ENCODE assay signal across 18 mouse cellular contexts in the genomic region with DNA sequence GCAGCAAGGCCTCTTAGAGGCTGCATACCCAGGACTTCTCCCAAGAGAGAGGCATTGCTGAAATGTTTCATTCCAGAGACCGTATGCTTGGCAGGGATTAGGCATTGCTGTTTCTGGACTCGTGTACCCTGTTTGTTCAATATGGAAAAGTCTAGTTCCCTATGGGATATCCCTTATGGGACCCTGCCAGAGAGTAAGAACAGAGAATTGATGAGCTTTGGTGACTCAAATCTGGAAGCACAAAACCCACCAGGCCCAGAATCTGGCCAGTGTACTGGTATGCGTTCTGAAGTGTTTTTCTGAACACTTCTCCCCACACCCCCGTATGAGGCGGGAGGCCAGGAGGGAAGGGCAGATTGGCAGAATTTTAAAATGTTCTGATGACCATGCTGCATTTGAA.
DNase-seq lines count a peak whose midpoint lies in the region; ATAC-seq and TF ChIP-seq lines count a peak whose summit lies in the region.
"Had no signal": no experiment of that assay in that cellular context is flagged by ENCODE, and none has a peak within 500 bp of the region (broad histone marks: within the 10 kb centered on the region; RNA-seq: fewer than 3 reads in every experiment).

No protein-coding gene starts in this region.

- H3K4me2 ChIP-seq in embryonic facial prominence, embryonic 14.5 days (ENCODE audit: low read depth, low read length), result no peak overlapping the region
- no peak overlapping the region for H3K4me2 ChIP-seq in stomach, embryonic 14.5 days (replicated peaks; ENCODE audit: low read depth, low read length)
- H3K4me2 ChIP-seq in stomach, postnatal 0 days (replicated peaks; ENCODE audit: low read depth), result no peak overlapping the region
- H3K4me2 ChIP-seq in lung, postnatal 0 days (replicated peaks; ENCODE audit: low read depth, low read length), result no peak overlapping the region
- H3K4me2 ChIP-seq: embryonic facial prominence, embryonic 13.5 days; hindbrain, embryonic 14.5 days; limb, embryonic 12.5 days had no signal

- no peak overlapping the region for H3K27ac ChIP-seq in embryonic facial prominence, embryonic 14.5 days (replicated peaks; ENCODE audit: low read depth, low read length)
- H3K27ac ChIP-seq in embryonic facial prominence, embryonic 10.5 days (replicated peaks), result no peak overlapping the region
- H3K27ac ChIP-seq in stomach, embryonic 14.5 days (ENCODE audit: low read length), result 0 out of 2 replicates have a peak overlapping the region, but pooled peaks have one; percentile 4
- H3K27ac ChIP-seq in stomach, postnatal 0 days (replicated peaks), result no peak overlapping the region; the same call in 1 of the 2 replicates
- H3K27ac ChIP-seq in lung, postnatal 0 days (ENCODE audit: low read length), result peak overlapping the region; percentile 48
- no peak overlapping the region for H3K27ac ChIP-seq in hindbrain, embryonic 10.5 days
- H3K27ac ChIP-seq: embryonic facial prominence, embryonic 13.5 days; hindbrain, embryonic 14.5 days; limb, embryonic 12.5 days; midbrain, embryonic 10.5 days had no signal

- no peak overlapping the region for H3K4me3 ChIP-seq in embryonic facial prominence, embryonic 14.5 days (ENCODE audit: low read depth, low read length)
- H3K4me3 ChIP-seq in embryonic facial prominence, embryonic 10.5 days, result no peak overlapping the region
- no peak overlapping the region for H3K4me3 ChIP-seq in stomach, embryonic 14.5 days (ENCODE audit: low read depth, low read length)
- no peak overlapping the region for H3K4me3 ChIP-seq in stomach, postnatal 0 days (ENCODE audit: low read depth, low read length)
- H3K4me3 ChIP-seq in lung, postnatal 0 days (ENCODE audit: low read depth, low read length), result no peak overlapping the region
- no peak overlapping the region for H3K4me3 ChIP-seq in hindbrain, embryonic 10.5 days
- H3K4me3 ChIP-seq: embryonic facial prominence, embryonic 13.5 days; limb, embryonic 12.5 days; midbrain, embryonic 10.5 days had no signal

- no peak for TF ChIP-seq CTCF in stomach, postnatal 0 days (IDR thresholded peaks at IDR 0.05; ENCODE audit: low read depth)
- TF ChIP-seq CTCF in lung, postnatal 0 days (IDR thresholded peaks at IDR 0.05), result no peak

- ATAC-seq in embryonic facial prominence, embryonic 14.5 days (ENCODE audit: low read depth), result no peak
- ATAC-seq in stomach, embryonic 14.5 days (ENCODE audit: insufficient number of reproducible peaks, insufficient read depth, low FRiP score, low read depth), result no peak
- ATAC-seq in stomach, postnatal 0 days (ENCODE audit: low FRiP score, low TSS enrichment), result no peak
- ATAC-seq in lung, postnatal 0 days, result peak; percentile 53
- ATAC-seq: forebrain, embryonic 16.5 days had no signal

- peaks cover 12% of the 10 kb centered on the region; the same call in 1 of the 2 replicates for H3K36me3 ChIP-seq in embryonic facial prominence, embryonic 14.5 days (ENCODE audit: control insufficient read depth, insufficient read depth, low read length)
- peaks cover 43% of the 10 kb centered on the region for H3K36me3 ChIP-seq in embryonic facial prominence, embryonic 10.5 days (replicated peaks)
- H3K36me3 ChIP-seq in stomach, embryonic 14.5 days (ENCODE audit: control insufficient read depth, insufficient read depth, low read length), result peaks cover 12% of the 10 kb centered on the region
- peaks cover 6% of the 10 kb centered on the region; the same call in 1 of the 2 replicates for H3K36me3 ChIP-seq in stomach, postnatal 0 days (ENCODE audit: control insufficient read depth, insufficient read depth, low read length)
- H3K36me3 ChIP-seq in lung, postnatal 0 days (ENCODE audit: insufficient read depth, low read length), result no peaks in the 10 kb centered on the region
- peaks cover 48% of the 10 kb centered on the region for H3K36me3 ChIP-seq in hindbrain, embryonic 10.5 days

- DNase-seq in embryonic facial prominence, embryonic 14.5 days (ENCODE audit: low spot score), result peak; percentile 71
- DNase-seq in embryonic facial prominence, embryonic 10.5 days (ENCODE audit: low spot score), result no peak
- DNase-seq in stomach, postnatal 0 days (ENCODE audit: low spot score), result no peak
- peak; percentile 9 for DNase-seq in lung, postnatal 0 days (ENCODE audit: low spot score)
- DNase-seq in B cell, adult 2 months, result no peak
- no peak for DNase-seq in adrenal gland, adult 18-20 months (ENCODE audit: low spot score in 2 of 2)
- DNase-seq in hindbrain, embryonic 10.5 days (ENCODE audit: low spot score), result no peak
- DNase-seq: adrenal gland, postnatal 36 days; cerebellum, adult 11 months; cerebellum, postnatal 36 days; kidney, adult 11 months; thymus, postnatal 25 days had no signal

- TF ChIP-seq EP300 in stomach, postnatal 0 days (optimal IDR thresholded peaks at IDR 0.05), result no peak
- no peak for TF ChIP-seq EP300 in lung, postnatal 0 days (IDR thresholded peaks at IDR 0.05)

- peaks cover 3% of the 10 kb centered on the region; the same call in 1 of the 2 replicates for H3K4me1 ChIP-seq in embryonic facial prominence, embryonic 14.5 days (ENCODE audit: control insufficient read depth, insufficient read depth, low read length)
- H3K4me1 ChIP-seq in embryonic facial prominence, embryonic 10.5 days, result peaks cover 12% of the 10 kb centered on the region
- H3K4me1 ChIP-seq in stomach, embryonic 14.5 days (ENCODE audit: control insufficient read depth, insufficient read depth, low read length), result peaks cover 18% of the 10 kb centered on the region; the same call in 1 of the 2 replicates
- no peaks in the 10 kb centered on the region for H3K4me1 ChIP-seq in stomach, postnatal 0 days (replicated peaks; ENCODE audit: control insufficient read depth, insufficient read depth)
- peaks cover 6% of the 10 kb centered on the region; the same call in 1 of the 2 replicates for H3K4me1 ChIP-seq in lung, postnatal 0 days (ENCODE audit: insufficient read depth, low read depth, low read length)
- 0 out of 2 replicates have a peak, but pooled peaks cover 2% of the 10 kb centered on the region for H3K4me1 ChIP-seq in hindbrain, embryonic 10.5 days (replicated peaks)
- H3K4me1 ChIP-seq: midbrain, embryonic 10.5 days had no signal

- no peaks in the 10 kb centered on the region for H3K27me3 ChIP-seq in embryonic facial prominence, embryonic 14.5 days (replicated peaks; ENCODE audit: control insufficient read depth, insufficient read depth, low read length)
- H3K27me3 ChIP-seq in embryonic facial prominence, embryonic 10.5 days (replicated peaks; ENCODE audit: low read depth, poor library complexity, severe bottlenecking), result no peaks in the 10 kb centered on the region
- no peaks in the 10 kb centered on the region for H3K27me3 ChIP-seq in stomach, embryonic 14.5 days (ENCODE audit: control insufficient read depth, insufficient read depth, low read length)
- no peaks in the 10 kb centered on the region for H3K27me3 ChIP-seq in stomach, postnatal 0 days (ENCODE audit: control insufficient read depth, insufficient read depth, low read length)
- no peaks in the 10 kb centered on the region for H3K27me3 ChIP-seq in lung, postnatal 0 days (replicated peaks; ENCODE audit: insufficient read depth, low read length)
- H3K27me3 ChIP-seq in hindbrain, embryonic 10.5 days (ENCODE audit: insufficient read depth, poor library complexity, severe bottlenecking), result no peaks in the 10 kb centered on the region
- H3K27me3 ChIP-seq: embryonic facial prominence, embryonic 13.5 days; limb, embryonic 12.5 days had no signal

- WGBS in embryonic facial prominence, embryonic 14.5 days, result 67% methylated on average over 5 of the region's 5 CpGs
- WGBS in embryonic facial prominence, embryonic 10.5 days, result 83% methylated on average over 5 of the region's 5 CpGs
- 73% methylated on average over 5 of the region's 5 CpGs for WGBS in stomach, embryonic 14.5 days
- WGBS in stomach, postnatal 0 days, result 54% methylated on average over 5 of the region's 5 CpGs
- 45% methylated on average over 5 of the region's 5 CpGs for WGBS in lung, postnatal 0 days
- 84% methylated on average over 5 of the region's 5 CpGs for WGBS in hindbrain, embryonic 10.5 days

- no peak overlapping the region for H3K9ac ChIP-seq in embryonic facial prominence, embryonic 14.5 days (ENCODE audit: low read depth, low read length)
- H3K9ac ChIP-seq in stomach, embryonic 14.5 days (replicated peaks; ENCODE audit: low read depth, low read length), result no peak overlapping the region
- H3K9ac ChIP-seq in stomach, postnatal 0 days (ENCODE audit: low read length), result no peak overlapping the region
- H3K9ac ChIP-seq in lung, postnatal 0 days (replicated peaks; ENCODE audit: low read depth), result no peak overlapping the region
- H3K9ac ChIP-seq: embryonic facial prominence, embryonic 13.5 days; hindbrain, embryonic 14.5 days; limb, embryonic 12.5 days had no signal

- no peaks in the 10 kb centered on the region for H3K9me3 ChIP-seq in embryonic facial prominence, embryonic 14.5 days (ENCODE audit: control insufficient read depth, low read length)
- H3K9me3 ChIP-seq in embryonic facial prominence, embryonic 10.5 days, result no peaks in the 10 kb centered on the region
- H3K9me3 ChIP-seq in stomach, embryonic 14.5 days (ENCODE audit: control insufficient read depth, low read depth, low read length), result no peaks in the 10 kb centered on the region
- H3K9me3 ChIP-seq in stomach, postnatal 0 days (ENCODE audit: control insufficient read depth, low read length), result no peaks in the 10 kb centered on the region
- no peaks in the 10 kb centered on the region for H3K9me3 ChIP-seq in lung, postnatal 0 days (ENCODE audit: low read length)
- no peaks in the 10 kb centered on the region for H3K9me3 ChIP-seq in hindbrain, embryonic 10.5 days
- H3K9me3 ChIP-seq: embryonic facial prominence, embryonic 13.5 days; limb, embryonic 12.5 days; midbrain, embryonic 10.5 days had no signal

Comparison
In these comparisons a context has a peak if more than half of its experiments do, and no peak if none do; other contexts are left out.
1. DNase-seq: peak in embryonic facial prominence, embryonic 14.5 days (single experiment) and lung, postnatal 0 days (single experiment); none in embryonic facial prominence, embryonic 10.5 days (single experiment), stomach, postnatal 0 days (single experiment), B cell, adult 2 months (0 of 2), adrenal gland, adult 18-20 months (0 of 2) and hindbrain, embryonic 10.5 days (single experiment).
2. H3K27ac ChIP-seq: peak in stomach, embryonic 14.5 days (single experiment) and lung, postnatal 0 days (single experiment); none in embryonic facial prominence, embryonic 14.5 days (single experiment), embryonic facial prominence, embryonic 10.5 days (single experiment), stomach, postnatal 0 days (single experiment) and hindbrain, embryonic 10.5 days (single experiment).